Mouse (Mus musculus): ENCODE measurements around the gene Pet100. TPM values are rescaled to one million over a fixed set of nuclear protein-coding genes. Genes with fewer than 3 reads are reported as not detected.
A peak's percentile ranks its signal among the peaks of the same experiment; 100 is the strongest.

Gene Pet100
- polyA plus RNA-seq, 1 experiment from 2014 or later = 104 TPM

- Histone ChIP-seq H3K27me3 (no peaks in the 10 kb centered on the region; the same call in 1 of the 2 replicates), H3K4me3 (no peak overlapping the region), H3K27ac (no peak overlapping the region), H3K4me1 (replicated peaks) (peaks cover 11% of the 10 kb centered on the region), H3K36me3 (no peaks in the 10 kb centered on the region), H3K9ac (no peak overlapping the region), H3K9me3 (replicated peaks) (no peaks in the 10 kb centered on the region), H3K4me2 (no peak overlapping the region)
- WGBS = 24% methylated on average over 5 of the region's 5 CpGs
- ATAC-seq (replicated peaks; ENCODE audit: insufficient number of reproducible peaks, insufficient read depth, low FRiP score, low read depth) = no peak
Measured at GRCm38 (mm10) chr8:3628014-3628413, 6.7 kb downstream of the Pet100 start.

- Histone ChIP-seq H3K27ac (no peak within 1 kb of the TSS), H3K4me2 (peak within 1 kb of the TSS; percentile 92), H3K9ac (peak within 1 kb of the TSS; percentile 57), H3K4me3 (peak within 1 kb of the TSS; percentile 69), H3K4me1 (replicated peaks) (peaks cover 11% of the 10 kb centered on the region), H3K36me3 (0 out of 2 replicates have a peak, but pooled peaks cover 3% of the 10 kb centered on the region), H3K27me3 (no peaks in the 10 kb centered on the region; the same call in 1 of the 2 replicates), H3K9me3 (replicated peaks) (no peaks in the 10 kb centered on the region)
- ATAC-seq (replicated peaks; ENCODE audit: insufficient number of reproducible peaks, insufficient read depth, low FRiP score, low read depth) = peak; percentile 85
- 4% methylated on average over 46 of the region's 47 CpGs for WGBS
Measured at GRCm38 (mm10) chr8:3630647-3631477, 9.5 kb downstream of the Pet100 start, which contains the start of gene Stxbp2. Gene Stxbp2 (plus strand): TSS chr8:3630955.

- no peaks in the 10 kb centered on the region for H3K9me3 ChIP-seq (replicated peaks)
- H3K27me3 ChIP-seq = no peaks in the 10 kb centered on the region; the same call in 1 of the 2 replicates
- peak overlapping the region; percentile 69 for H3K4me3 ChIP-seq
- peak overlapping the region; percentile 57 for H3K9ac ChIP-seq
- peaks cover 10% of the 10 kb centered on the region; the same call in 1 of the 2 replicates for H3K36me3 ChIP-seq
- WGBS = 12% methylated on average over 8 of the region's 8 CpGs
- peak overlapping the region; percentile 92 for H3K4me2 ChIP-seq
- no peak overlapping the region for H3K27ac ChIP-seq
- H3K4me1 ChIP-seq (replicated peaks) = peaks cover 11% of the 10 kb centered on the region
- ATAC-seq (replicated peaks; ENCODE audit: insufficient number of reproducible peaks, insufficient read depth, low FRiP score, low read depth) = peak; percentile 15; the same call in 1 of the 2 replicates
Measured at GRCm38 (mm10) chr8:3631478-3631875, 10.1 kb downstream of the Pet100 start.

- Histone ChIP-seq H3K9me3 (replicated peaks) (no peaks in the 10 kb centered on the region), H3K36me3 (no peaks in the 10 kb centered on the region), H3K4me1 (replicated peaks) (no peaks in the 10 kb centered on the region), H3K27me3 (no peaks in the 10 kb centered on the region), H3K27ac (no peak overlapping the region), H3K4me3 (no peak overlapping the region), H3K9ac (no peak overlapping the region), H3K4me2 (no peak overlapping the region)
- ATAC-seq (replicated peaks; ENCODE audit: insufficient number of reproducible peaks, insufficient read depth, low FRiP score, low read depth) = no peak
- WGBS = 19% methylated on average over 5 of the region's 5 CpGs
Measured at GRCm38 (mm10) chr8:3645804-3646203, 24.5 kb downstream of the Pet100 start.

GRCm38 (mm10) chr8:3646824-3647531, 25.6 kb downstream of the Pet100 start:
- no peak overlapping the region for H3K9ac ChIP-seq
- no peaks in the 10 kb centered on the region for H3K27me3 ChIP-seq
- H3K4me3 ChIP-seq = no peak overlapping the region
- no peak overlapping the region for H3K4me2 ChIP-seq
- WGBS = 81% methylated on average over 6 of the region's 6 CpGs
- no peak for ATAC-seq (replicated peaks; ENCODE audit: insufficient number of reproducible peaks, insufficient read depth, low FRiP score, low read depth)
- no peaks in the 10 kb centered on the region for H3K36me3 ChIP-seq
- H3K9me3 ChIP-seq (replicated peaks) = no peaks in the 10 kb centered on the region
- H3K27ac ChIP-seq = no peak overlapping the region
- H3K4me1 ChIP-seq (replicated peaks) = no peaks in the 10 kb centered on the region

- H3K4me1 ChIP-seq (replicated peaks) = no peaks in the 10 kb centered on the region
- no peak overlapping the region for H3K27ac ChIP-seq
- H3K9me3 ChIP-seq (replicated peaks) = no peaks in the 10 kb centered on the region
- no peaks in the 10 kb centered on the region for H3K36me3 ChIP-seq
- ATAC-seq (replicated peaks; ENCODE audit: insufficient number of reproducible peaks, insufficient read depth, low FRiP score, low read depth) = no peak
- H3K9ac ChIP-seq = no peak overlapping the region
- no peaks in the 10 kb centered on the region for H3K27me3 ChIP-seq
- H3K4me3 ChIP-seq = no peak overlapping the region
- WGBS = 66% methylated on average over 4 of the region's 4 CpGs
- H3K4me2 ChIP-seq = no peak overlapping the region
Measured at GRCm38 (mm10) chr8:3647561-3647960, 26.2 kb downstream of the Pet100 start.

- no peak overlapping the region for H3K9ac ChIP-seq
- H3K27me3 ChIP-seq = no peaks in the 10 kb centered on the region
- H3K4me3 ChIP-seq = no peak overlapping the region
- WGBS = 50% methylated on average over 2 of the region's 2 CpGs
- H3K9me3 ChIP-seq (replicated peaks) = no peaks in the 10 kb centered on the region
- H3K4me1 ChIP-seq (replicated peaks) = no peaks in the 10 kb centered on the region
- H3K27ac ChIP-seq = no peak overlapping the region
- H3K36me3 ChIP-seq = no peaks in the 10 kb centered on the region
- no peak overlapping the region for H3K4me2 ChIP-seq
- ATAC-seq (replicated peaks; ENCODE audit: insufficient number of reproducible peaks, insufficient read depth, low FRiP score, low read depth) = no peak
Measured at GRCm38 (mm10) chr8:3648268-3648667, 26.9 kb downstream of the Pet100 start.

GRCm38 (mm10) chr8:3648990-3649389, 27.6 kb downstream of the Pet100 start:
- no peak for ATAC-seq (replicated peaks; ENCODE audit: insufficient number of reproducible peaks, insufficient read depth, low FRiP score, low read depth)
- Histone ChIP-seq H3K4me3 (no peak overlapping the region), H3K9ac (no peak overlapping the region), H3K27ac (no peak overlapping the region), H3K27me3 (no peaks in the 10 kb centered on the region), H3K36me3 (no peaks in the 10 kb centered on the region), H3K9me3 (replicated peaks) (no peaks in the 10 kb centered on the region), H3K4me2 (0 out of 2 replicates have a peak overlapping the region, but pooled peaks have one; percentile 0), H3K4me1 (replicated peaks) (no peaks in the 10 kb centered on the region)
- 36% methylated on average over 1 of the region's 1 CpGs for WGBS

- no peak for ATAC-seq (replicated peaks; ENCODE audit: insufficient number of reproducible peaks, insufficient read depth, low FRiP score, low read depth)
- Histone ChIP-seq H3K27me3 (0 out of 2 replicates have a peak, but pooled peaks cover 4% of the 10 kb centered on the region), H3K4me3 (no peak overlapping the region), H3K27ac (no peak overlapping the region), H3K9me3 (replicated peaks) (no peaks in the 10 kb centered on the region), H3K4me2 (no peak overlapping the region), H3K4me1 (replicated peaks) (no peaks in the 10 kb centered on the region; the same call in 1 of the 2 replicates), H3K36me3 (no peaks in the 10 kb centered on the region), H3K9ac (no peak overlapping the region)
- WGBS = 53% methylated on average over 3 of the region's 3 CpGs
Measured at GRCm38 (mm10) chr8:3652845-3653244, 31.5 kb downstream of the Pet100 start.

GRCm38 (mm10) chr8:3654726-3655508, 33.6 kb downstream of the Pet100 start:
- Histone ChIP-seq H3K27ac (no peak overlapping the region), H3K9ac (no peak overlapping the region), H3K4me2 (no peak overlapping the region), H3K9me3 (replicated peaks) (no peaks in the 10 kb centered on the region), H3K4me3 (no peak overlapping the region), H3K4me1 (replicated peaks) (no peaks in the 10 kb centered on the region; the same call in 1 of the 2 replicates), H3K27me3 (0 out of 2 replicates have a peak, but pooled peaks cover 4% of the 10 kb centered on the region), H3K36me3 (no peaks in the 10 kb centered on the region)
- no peak for ATAC-seq (replicated peaks; ENCODE audit: insufficient number of reproducible peaks, insufficient read depth, low FRiP score, low read depth)
- WGBS = 62% methylated on average over 11 of the region's 11 CpGs

GRCm38 (mm10) chr8:3655526-3655925, 34.2 kb downstream of the Pet100 start, which contains the start of gene Retn:
Gene Retn (plus strand): TSS chr8:3655770.
- H3K4me1 ChIP-seq (replicated peaks) = no peaks in the 10 kb centered on the region; the same call in 1 of the 2 replicates
- 50% methylated on average over 3 of the region's 3 CpGs for WGBS
- no peak within 1 kb of the TSS for H3K4me3 ChIP-seq
- no peak within 1 kb of the TSS for H3K9ac ChIP-seq
- no peaks in the 10 kb centered on the region for H3K36me3 ChIP-seq
- ATAC-seq (replicated peaks; ENCODE audit: insufficient number of reproducible peaks, insufficient read depth, low FRiP score, low read depth) = no peak
- H3K4me2 ChIP-seq = no peak within 1 kb of the TSS
- H3K27ac ChIP-seq = no peak within 1 kb of the TSS
- H3K9me3 ChIP-seq (replicated peaks) = no peaks in the 10 kb centered on the region
- H3K27me3 ChIP-seq = 0 out of 2 replicates have a peak, but pooled peaks cover 4% of the 10 kb centered on the region

Data from heart, embryonic 15.5 days (tissue).